Comparison of ENCODE assay signal across 8 mouse cellular contexts in genomic region chr4:103214498-103214924, GRCm38 (mm10). TPM values are rescaled to one million over a fixed set of nuclear protein-coding genes. Genes with fewer than 3 reads are reported as not detected.
A peak's percentile ranks its signal among the peaks of the same experiment; 100 is the strongest.
DNase-seq lines count a peak whose midpoint lies in the region; ATAC-seq and TF ChIP-seq lines count a peak whose summit lies in the region.

No protein-coding gene starts in this region.

- H3K27ac ChIP-seq in forebrain, embryonic 14.5 days (ENCODE audit: low read depth, low read length), result peak overlapping the region; percentile 99
- peak overlapping the region; percentile 99 for H3K27ac ChIP-seq in neural tube, embryonic 15.5 days (replicated peaks)
- H3K27ac ChIP-seq in testis, adult 2 months (ENCODE audit: control insufficient read depth, insufficient read depth, low read depth, low read length), result peak overlapping the region; percentile 91

- H3K9me3 ChIP-seq in forebrain, embryonic 14.5 days (replicated peaks; ENCODE audit: control insufficient read depth, low read length), result no peaks in the 10 kb centered on the region
- H3K9me3 ChIP-seq in neural tube, embryonic 15.5 days (replicated peaks), result no peaks in the 10 kb centered on the region

- H3K4me2 ChIP-seq in forebrain, embryonic 14.5 days (ENCODE audit: low read length), result peak overlapping the region; percentile 72
- peak overlapping the region; percentile 69 for H3K4me2 ChIP-seq in neural tube, embryonic 15.5 days

- peak overlapping the region; percentile 96 for H3K9ac ChIP-seq in forebrain, embryonic 14.5 days (ENCODE audit: low read length)
- peak overlapping the region; percentile 94 for H3K9ac ChIP-seq in neural tube, embryonic 15.5 days (replicated peaks)

- intact Hi-C loops in heart, postnatal 10 days (cut with DNase I), result loop anchor here (2.0 to 10.0 kb wide), 5 partner anchors 36 to 720 kb away; partner anchors contain the start of genes Mier1 and Wdr78

- peak; percentile 46 for DNase-seq in brain, embryonic 18.5 days (ENCODE audit: low read depth, low spot score)
- peak; percentile 79 for DNase-seq in forebrain, embryonic 14.5 days (ENCODE audit: low spot score)
- DNase-seq in heart, postnatal 10 days, result peak; percentile 81 to 83
- peak; percentile 73 for DNase-seq in layer of hippocampus, adult 11-12 months (ENCODE audit: low spot score)
- DNase-seq in lung, adult 2 months, result peak; percentile 73

- no peaks in the 10 kb centered on the region for H3K27me3 ChIP-seq in forebrain, embryonic 14.5 days (replicated peaks; ENCODE audit: control insufficient read depth, insufficient read depth, low read length)
- H3K27me3 ChIP-seq in neural tube, embryonic 15.5 days (replicated peaks), result no peaks in the 10 kb centered on the region
- H3K27me3 ChIP-seq in testis, adult 2 months (ENCODE audit: control insufficient read depth, insufficient read depth, low read length), result no peaks in the 10 kb centered on the region

- ATAC-seq in CD4-positive, CD25-positive, alpha-beta regulatory T cell, adult 4 months, result peak; percentile 71
- peak; percentile 86 for ATAC-seq in forebrain, embryonic 14.5 days
- peak; percentile 89 for ATAC-seq in neural tube, embryonic 15.5 days (ENCODE audit: low FRiP score)

- H3K4me1 ChIP-seq in forebrain, embryonic 14.5 days (ENCODE audit: control insufficient read depth, insufficient read depth, low read length), result peaks cover 10% of the 10 kb centered on the region
- peaks cover 3% of the 10 kb centered on the region; the same call in 1 of the 2 replicates for H3K4me1 ChIP-seq in lung, adult 2 months (ENCODE audit: control insufficient read depth, insufficient read depth, low read length)
- H3K4me1 ChIP-seq in neural tube, embryonic 15.5 days, result peaks cover 23% of the 10 kb centered on the region
- H3K4me1 ChIP-seq in testis, adult 2 months (ENCODE audit: control insufficient read depth, insufficient read depth, low read length), result peaks cover 8% of the 10 kb centered on the region

- peak overlapping the region; percentile 89 for H3K4me3 ChIP-seq in forebrain, embryonic 14.5 days (ENCODE audit: low read depth, low read length)
- H3K4me3 ChIP-seq in lung, adult 2 months (replicated peaks; ENCODE audit: extremely low read depth, low read depth, low read length), result peak overlapping the region; percentile 99
- H3K4me3 ChIP-seq in neural tube, embryonic 15.5 days (replicated peaks), result peak overlapping the region; percentile 89
- peak overlapping the region; percentile 94 for H3K4me3 ChIP-seq in testis, adult 2 months (ENCODE audit: control insufficient read depth, low read depth, low read length)

- peaks cover 11% of the 10 kb centered on the region; the same call in 1 of the 2 replicates for H3K36me3 ChIP-seq in forebrain, embryonic 14.5 days (ENCODE audit: control insufficient read depth, insufficient read depth, low read length)
- peaks cover 12% of the 10 kb centered on the region for H3K36me3 ChIP-seq in neural tube, embryonic 15.5 days
- H3K36me3 ChIP-seq in testis, adult 2 months (ENCODE audit: control insufficient read depth, insufficient read depth, low read length), result peaks cover 2% of the 10 kb centered on the region; the same call in 1 of the 2 replicates

- peak; percentile 63; the same call in 1 of the 2 replicates for TF ChIP-seq POLR2A in lung, adult 2 months (IDR thresholded peaks at IDR 0.05; ENCODE audit: borderline replicate concordance, extremely low read depth, low read depth, low read length)
- peak; percentile 47 for TF ChIP-seq POLR2A in testis, adult 2 months (IDR thresholded peaks at IDR 0.05; ENCODE audit: control insufficient read depth, low read depth, low read length)

- no peak for TF ChIP-seq CTCF in lung, adult 2 months (IDR thresholded peaks at IDR 0.05; ENCODE audit: insufficient read depth, low read length)
- no peak for TF ChIP-seq CTCF in testis, adult 2 months (IDR thresholded peaks at IDR 0.05; ENCODE audit: control insufficient read depth, insufficient read depth, insufficient replicate concordance, low read depth, low read length)

- WGBS in forebrain, embryonic 14.5 days, result under 1% methylated on average over 42 of the region's 48 CpGs
- 2% methylated on average over 48 of the region's 48 CpGs for WGBS in lung, adult 2 months
- under 1% methylated on average over 48 of the region's 48 CpGs for WGBS in neural tube, embryonic 15.5 days

RNA-seq across cellular contexts. Expression of gene Slc35d1, which starts 0.5 kb away (rescaled TPM):
- 10 to 100 TPM; 45.3 to 48.8 TPM for polyA plus RNA-seq in CD4-positive, CD25-positive, alpha-beta regulatory T cell, adult 4 months (2017; shearing (Covaris generic))
- polyA plus RNA-seq in forebrain, embryonic 14.5 days (2014; fragmentation: Nextera tagmentation; extraction: Ambion mirVana), result 3.6 and 4.3 TPM in 2 replicates
- 1 to 10 TPM; 6.9 to 10.0 TPM for total RNA-seq in heart, postnatal 10 days (2021)
- 1.8 and 4.4 TPM in 2 replicates for polyA plus RNA-seq in lung, adult 2 months (2012; rRNA removed)
- 8.2 and 10.1 TPM in 2 replicates for polyA plus RNA-seq in neural tube, embryonic 15.5 days (2015; fragmentation: Nextera tagmentation; extraction: Ambion mirVana)
- 3.4 and 5.5 TPM in 2 replicates for polyA plus RNA-seq in testis, adult 2 months (2012; rRNA removed)

Comparison
In these comparisons a context has a peak if more than half of its experiments do, and no peak if none do; other contexts are left out.
1. Peak in every context shown above with its lines: DNase-seq, ATAC-seq, H3K4me3 ChIP-seq and H3K27ac ChIP-seq.